Mouse (Mus musculus) thymus, postnatal 4 days (tissue): Measurements from ENCODE around the gene Sept11.
A peak's percentile ranks its signal among the peaks of the same experiment; 100 is the strongest.

Experiments
- DNase-seq: peaks from one replicate; pipeline ENCODE4 v3.0.0; 2021

The Sept11 gene

DNA sequence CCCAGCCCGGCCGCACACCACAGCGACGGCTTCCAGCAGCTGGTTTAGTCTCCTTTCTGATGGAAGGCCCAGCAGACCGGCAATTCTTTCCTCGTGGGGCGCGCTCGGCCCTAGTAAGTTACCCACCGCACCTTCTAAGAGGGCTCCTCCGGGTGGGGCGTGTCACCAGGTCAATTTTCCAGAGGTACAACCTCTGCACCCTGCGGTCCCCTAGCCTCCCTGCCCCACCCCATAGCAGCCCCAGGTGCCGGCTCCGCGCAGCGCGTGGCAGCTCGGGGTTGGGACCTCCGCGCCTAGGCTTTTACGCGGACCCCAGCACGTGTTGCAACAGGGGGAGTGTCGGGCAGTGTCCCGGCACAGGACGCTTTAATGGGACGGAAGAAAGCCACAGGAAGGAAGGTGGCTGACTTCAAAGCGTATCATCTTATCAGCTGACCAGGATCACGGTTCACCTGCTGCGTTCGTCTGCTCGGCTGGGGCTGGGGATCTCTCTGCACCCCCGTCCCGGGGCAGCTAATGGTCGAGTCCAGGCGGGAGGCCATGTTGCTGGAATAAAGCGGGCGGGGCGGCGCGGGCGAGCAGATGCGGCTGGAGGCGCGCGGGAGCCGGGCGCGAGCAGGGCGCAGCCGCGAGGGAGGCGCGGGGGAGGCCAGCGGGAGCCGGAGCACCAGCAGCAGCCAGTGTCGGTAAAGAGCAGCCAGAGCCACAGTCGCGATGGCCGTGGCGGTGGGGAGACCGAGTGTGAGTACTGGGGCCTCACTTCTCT, at the start of gene Sept11:
Sept11 (plus strand) TSS at position 581 of the 766 bp plus-strand sequence.
- peak; percentile 93 for DNase-seq

DNA sequence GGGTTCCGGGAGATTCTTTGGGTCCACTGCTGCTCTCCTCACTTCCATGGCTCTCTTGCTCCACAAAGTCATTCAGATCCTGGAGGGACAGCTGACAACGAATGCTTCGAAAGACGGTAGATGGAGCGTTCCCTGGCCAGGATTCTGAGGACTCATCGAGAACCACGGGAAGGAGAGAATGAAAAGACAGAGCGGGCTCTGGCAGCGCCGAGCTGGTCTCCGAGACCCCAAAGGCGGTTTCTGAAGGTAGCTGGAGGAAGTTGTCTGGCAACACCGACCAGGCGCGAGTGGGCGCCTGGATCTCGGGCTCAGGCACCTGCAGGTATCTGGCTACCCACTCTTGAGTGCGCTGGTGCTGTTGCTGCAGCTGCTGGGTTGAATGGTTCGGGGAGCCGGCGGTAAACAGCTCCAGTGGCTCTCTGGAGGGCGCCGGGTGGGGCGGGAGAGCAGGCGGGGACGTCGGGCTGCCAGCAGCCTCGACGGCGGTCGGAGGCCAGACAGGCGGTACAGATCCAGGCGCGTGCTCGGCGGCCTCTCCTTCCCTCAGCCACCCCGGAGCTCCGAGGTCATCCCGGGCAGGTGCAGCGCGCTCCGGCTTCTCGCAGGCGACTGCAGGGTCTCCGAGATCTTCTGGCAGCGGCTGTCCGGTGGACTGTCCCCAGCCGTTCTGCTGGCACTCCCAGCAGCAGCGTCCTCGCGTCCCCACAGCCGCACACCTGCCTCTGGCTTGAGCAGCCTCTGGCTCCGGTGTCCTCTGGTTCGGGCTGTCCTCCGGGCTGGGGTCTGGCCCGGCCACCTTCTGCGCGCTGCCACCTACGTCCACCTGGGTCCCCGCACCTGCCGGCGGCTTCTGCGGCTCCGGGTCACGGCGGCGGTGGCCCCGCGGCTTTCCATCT, 49.3 kb upstream of the Sept11 start:
- peak; percentile 15 for DNase-seq

DNA sequence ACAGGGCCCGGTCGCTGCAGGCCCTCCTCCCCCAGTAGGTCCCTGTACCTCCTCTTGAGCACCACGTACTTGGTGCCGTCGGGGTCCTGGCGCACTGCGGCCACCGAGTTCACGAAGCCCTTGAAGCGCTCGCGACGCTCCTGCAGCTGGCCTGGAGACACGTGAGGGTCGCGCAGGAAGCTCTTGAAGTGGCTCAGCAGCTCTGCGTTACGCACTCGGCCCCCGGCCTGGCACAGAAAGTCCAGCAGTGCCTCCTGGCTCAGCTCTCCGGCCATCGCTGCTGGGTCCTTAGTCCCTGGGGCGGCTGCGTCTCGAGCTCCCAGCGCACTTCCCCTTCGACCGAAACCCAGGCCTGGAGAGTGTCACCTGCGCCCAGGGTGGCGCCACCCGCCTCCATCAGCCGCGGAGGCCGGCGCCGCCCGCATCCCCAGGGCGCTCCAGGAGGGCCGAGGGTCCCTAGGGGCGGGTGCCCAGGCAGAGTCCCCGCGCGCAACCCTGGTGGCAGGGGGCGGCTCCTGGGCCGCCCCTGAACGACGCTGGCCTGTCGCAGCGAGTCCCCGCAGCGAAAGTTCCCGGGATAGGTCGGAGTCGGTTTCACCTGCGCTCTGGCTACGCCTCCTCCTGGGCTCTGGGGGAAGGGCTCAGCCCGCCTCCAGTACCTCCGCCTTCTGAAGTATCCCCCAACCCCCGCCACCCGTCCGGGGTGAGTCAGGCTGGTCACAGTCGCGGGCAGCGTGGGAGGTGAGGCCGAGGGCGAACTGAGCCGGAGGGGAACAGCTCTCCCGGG, 48.5 kb upstream of the Sept11 start, which contains the start of gene Sowahb:
Sowahb (minus strand) TSS at position 439 of the 787 bp plus-strand sequence.
- DNase-seq, result peak; percentile 29

DNA sequence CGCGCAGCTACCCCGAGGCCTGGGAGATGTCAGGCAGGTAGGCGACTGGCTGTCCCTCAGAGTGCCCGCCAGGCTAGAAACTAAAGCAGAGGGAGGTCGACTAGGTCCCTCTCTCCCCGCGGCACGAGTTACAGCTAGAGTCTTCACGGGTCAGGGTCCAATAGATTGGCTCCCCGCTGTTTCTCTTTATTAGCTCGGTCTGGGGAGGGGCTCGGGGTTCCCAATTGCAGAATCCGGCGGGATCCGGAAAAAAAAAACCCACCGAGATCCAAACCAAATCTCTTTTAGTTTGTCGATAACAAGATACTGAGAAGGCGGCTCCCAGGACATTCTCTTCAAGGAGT, 47.9 kb upstream of the Sept11 start:
- DNase-seq, result no peak

DNA sequence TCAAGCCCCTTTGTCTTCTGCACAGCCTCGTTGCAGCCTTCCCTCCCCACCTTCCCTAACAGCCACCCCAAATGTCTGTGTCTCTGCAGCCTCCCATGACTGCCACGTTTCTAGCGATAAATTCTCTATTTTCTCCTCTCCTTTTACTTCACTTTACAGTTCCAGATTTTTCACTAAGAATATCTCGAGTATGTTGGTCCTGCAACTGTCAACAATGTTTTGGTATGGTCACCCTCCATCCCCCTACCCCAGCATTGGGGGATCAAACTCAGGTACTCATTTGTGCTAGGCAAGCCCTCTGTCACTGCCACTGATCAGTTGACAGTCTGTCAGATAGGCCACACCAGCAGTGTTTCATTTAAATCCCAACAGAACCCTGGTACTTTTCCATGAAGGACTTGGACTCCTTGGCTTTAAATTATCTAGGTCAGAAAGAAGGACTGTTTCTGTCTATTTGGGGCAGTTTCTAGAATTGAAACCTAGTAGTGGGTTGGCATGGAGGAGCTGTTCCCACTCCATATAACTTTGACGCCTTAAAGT, 46.9 kb upstream of the Sept11 start:
- DNase-seq, result no peak

DNA sequence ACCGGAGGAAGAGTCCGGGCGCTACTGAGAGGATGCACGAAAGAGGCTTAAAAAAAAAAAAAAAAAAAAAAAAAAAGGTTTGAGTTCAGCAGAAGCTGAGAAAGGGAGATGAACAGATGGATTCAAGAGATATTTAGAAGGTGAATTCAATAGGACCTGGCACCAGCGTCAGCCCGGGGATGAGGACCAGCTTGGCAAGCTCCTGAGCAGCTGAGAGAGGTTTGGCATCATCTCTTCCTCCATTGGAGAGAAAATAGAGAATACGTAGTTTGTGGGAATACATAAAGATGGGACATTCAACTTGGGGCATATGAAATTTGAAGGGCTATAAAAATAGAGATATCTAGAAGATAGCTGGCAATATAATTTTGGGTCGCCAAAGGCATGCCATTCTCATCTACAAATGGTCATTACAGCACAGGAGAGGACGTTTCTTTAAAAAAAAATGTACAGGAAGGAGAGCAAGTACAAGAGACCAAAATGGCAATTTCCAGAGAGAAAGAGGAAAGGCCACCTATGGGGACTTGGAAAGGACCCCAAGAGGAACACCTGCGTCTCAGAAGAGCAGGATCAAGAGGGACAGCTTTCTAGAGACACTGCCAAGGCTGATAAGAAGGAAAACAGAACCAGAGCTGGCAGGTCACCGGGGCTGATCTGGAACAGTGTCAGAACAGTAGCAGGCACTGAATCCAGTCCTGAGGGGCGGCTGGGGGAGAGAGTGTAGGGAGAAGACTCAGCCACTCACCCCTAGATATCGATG, 44.6 kb upstream of the Sept11 start:
- DNase-seq, result no peak

DNA sequence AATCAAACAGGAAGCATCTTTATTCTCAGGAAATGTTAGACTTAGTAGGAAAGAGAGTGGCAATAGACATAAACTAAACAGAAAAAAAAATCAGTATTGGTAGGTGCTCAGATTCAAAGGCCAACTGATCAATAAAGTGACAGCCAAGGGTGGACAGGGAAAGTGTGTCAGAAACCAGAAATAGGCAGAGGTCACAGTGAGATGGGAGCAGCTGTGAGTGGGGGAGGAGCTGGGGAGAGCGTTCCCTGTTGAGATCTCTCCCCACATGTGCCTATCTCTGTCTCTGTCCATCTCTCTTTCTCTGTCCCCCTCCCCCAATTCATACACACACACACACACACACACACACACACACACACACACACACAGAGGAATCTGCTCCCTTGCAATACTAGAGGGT, 43.3 kb upstream of the Sept11 start:
- DNase-seq, result no peak

DNA sequence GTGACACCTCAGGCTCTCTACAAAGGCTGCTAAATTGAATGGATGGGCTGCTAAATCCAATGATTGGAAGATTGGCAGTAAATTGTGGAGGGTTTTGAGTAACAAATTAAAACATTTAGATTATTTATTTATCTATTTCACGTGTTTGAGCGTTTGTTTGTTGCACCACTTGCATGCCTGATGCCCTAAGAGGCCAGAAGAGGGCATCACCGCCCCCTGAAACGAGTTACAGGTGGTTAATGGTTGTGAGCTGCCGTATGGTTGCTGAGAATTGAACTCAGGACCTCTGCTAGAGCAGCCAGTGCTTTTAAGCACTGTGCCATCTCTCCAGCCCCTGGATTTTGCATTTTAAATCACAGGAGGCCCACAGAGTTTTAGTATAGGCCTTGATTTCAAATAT, 42.2 kb upstream of the Sept11 start:
- DNase-seq, result no peak

DNA sequence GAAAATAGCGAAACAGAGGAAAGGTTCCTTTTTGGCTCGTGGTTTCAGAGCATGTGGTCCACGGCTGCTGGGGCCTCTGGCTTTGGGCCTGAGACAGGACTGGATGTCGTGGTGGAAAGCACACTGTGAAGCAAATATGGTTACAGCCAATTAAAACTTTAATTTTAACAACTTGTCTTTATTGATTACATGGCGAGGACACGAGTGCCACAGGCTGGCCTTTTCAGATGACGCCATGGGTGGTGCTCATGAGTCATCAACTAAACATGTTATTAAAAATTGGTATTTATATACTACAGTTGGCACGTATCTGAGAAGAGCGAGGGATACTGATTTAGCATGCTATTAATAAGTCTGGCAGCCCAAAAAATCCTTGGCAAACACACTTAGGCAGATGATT, 41.3 kb upstream of the Sept11 start:
- no peak for DNase-seq

DNA sequence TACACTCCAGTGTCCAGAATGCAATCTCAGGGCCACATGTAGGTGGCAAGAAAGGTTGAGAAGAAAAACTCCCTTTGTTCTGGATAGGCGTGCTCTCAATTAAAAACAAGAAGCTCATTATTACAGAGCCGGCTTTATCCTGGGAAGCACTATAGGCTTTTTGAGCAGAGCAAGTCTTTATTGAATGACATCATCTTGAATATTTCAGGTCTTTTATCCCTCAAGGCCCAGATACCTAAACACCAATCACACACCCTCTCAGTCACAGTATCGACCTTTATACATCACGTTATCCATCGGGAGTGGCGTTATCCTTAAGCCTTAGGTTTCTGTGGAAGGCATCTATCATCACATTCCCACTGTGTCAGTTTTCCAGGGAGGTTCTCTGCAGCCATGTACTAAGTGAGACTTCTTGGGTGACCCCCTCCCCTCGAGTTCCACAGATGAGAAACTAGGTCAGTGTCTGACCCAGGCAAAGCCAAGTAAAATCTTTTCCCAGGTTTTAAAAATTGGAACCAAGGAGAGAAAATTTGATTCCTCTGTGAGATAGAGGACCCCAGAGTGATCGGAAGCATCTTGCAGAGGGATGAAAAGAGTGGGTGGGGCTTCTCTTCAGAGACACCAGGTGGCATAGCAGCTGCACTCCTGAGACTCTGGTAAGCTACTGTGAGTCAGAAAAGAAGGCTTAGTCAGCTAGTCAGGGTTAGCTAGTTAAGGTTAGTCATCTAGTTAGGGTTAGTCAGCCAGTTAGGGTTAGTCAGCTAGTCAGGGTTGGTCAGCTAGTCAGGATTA, 39.4 kb upstream of the Sept11 start:
- peak; percentile 13 for DNase-seq

DNA sequence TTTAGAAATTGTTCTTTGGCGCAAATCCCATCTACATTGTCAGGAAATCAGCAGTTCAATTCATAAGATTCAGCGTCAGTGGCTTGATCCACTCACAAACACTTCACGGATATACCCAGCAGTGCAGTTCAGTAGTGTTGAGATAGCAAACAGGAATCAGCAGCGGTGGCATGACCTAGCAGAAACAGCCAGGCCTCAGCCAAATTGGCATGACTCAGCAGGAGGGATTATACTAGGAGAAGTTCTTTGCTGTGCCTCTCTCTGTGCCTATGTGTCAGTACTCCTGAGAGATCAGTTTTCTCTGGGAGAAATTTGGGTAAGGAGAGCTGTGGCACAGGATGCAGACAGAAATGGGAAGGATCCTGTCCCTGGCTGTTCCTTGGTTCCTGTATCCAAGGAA, 32.4 kb upstream of the Sept11 start:
- DNase-seq, result no peak

DNA sequence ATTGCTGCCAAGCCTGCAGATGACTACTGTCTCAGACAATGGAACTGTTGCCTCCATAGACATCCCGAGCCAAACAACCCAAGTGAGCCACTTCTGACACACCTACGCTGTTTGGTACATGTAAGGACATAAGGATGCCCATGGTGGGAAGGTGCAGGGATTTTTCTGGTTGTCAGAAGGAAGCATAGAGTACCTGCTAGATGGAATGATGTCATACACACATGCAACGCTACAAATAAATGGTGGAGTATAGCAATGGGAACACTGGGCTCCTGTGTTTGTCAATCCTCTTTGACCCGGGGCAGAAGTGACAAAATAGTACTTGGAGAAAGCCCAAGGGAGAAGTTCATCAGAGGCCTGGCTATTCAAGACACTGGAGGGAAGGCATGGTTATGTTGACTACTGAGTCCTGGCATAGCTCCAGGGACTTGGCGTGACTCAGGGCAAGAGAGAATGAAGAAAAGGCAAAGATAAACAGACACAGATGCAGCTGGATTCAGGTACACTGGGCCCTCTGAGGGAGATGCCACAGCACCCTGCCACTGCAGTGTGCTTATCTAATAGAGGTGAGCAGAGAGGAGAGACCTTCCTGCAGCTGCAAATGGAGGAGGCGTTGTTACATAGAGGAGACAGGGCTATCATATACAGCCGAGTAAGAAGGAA, 15.4 kb upstream of the Sept11 start:
- DNase-seq, result no peak

DNA sequence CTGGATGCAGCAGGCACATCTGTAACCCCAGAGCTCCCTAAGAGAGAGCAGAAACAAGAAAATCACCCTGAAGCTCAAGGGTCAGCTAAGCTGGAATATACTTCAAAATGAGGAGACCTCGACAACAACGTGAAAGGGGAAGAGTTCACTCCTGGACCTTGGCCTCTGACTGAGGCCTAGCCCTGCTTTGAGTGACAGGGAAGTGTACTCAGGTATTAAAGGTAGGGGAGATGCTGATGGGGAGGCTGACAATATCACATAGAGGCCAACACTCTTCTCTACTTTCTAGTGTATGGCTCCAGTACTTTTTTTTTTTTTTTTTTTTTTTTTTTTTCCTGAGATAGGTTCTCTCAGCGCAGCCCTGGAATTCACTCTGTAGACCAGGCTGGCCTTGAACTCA, 13.6 kb upstream of the Sept11 start:
- DNase-seq, result no peak

DNA sequence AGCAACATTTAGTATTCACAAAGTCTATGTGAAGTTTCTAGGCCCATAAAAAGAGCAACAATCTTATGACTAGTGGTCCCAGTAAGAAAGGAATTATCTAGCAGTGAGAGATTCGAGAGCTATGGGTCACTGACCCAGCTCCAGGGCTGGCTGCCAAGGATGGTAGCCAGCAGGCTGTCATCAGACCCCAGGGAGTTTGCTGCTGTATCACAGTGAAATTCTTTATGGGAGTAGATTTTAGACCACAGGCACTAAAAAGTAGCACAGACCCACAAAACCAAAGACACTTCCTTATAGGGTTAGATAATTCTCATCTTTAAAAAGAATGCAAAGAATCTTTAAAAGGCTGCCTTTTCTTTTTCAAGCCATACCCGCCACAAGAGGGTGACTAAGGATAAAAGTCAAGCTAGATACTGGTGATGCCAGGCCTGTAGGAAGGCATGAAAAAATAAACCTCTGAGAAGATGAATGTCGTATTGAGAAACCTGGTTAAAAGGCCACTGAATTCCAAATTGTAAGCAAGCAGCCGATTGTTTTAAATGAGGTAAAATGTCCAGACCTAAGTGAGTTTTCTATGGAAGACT, 8.1 kb upstream of the Sept11 start:
- no peak for DNase-seq

DNA sequence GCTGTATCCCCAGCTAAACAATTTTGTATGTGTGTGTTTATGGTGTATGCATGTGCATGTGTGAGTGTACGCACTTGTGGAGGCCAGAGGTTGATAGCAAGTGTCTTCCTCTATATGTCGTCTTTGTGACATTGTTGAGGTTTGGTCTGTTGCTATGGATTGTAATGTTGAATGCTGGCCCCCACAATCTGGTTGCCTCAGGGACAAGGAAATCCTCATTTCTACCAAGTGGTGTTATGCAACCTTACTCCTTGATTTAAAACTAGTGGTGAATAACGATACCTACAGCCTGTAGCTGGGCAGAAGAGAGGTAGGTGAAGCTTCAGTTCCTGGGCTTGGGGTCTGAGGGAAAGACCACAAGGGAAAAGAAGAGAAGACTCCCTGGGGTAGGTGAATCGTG, 7.3 kb upstream of the Sept11 start:
- DNase-seq, result no peak

DNA sequence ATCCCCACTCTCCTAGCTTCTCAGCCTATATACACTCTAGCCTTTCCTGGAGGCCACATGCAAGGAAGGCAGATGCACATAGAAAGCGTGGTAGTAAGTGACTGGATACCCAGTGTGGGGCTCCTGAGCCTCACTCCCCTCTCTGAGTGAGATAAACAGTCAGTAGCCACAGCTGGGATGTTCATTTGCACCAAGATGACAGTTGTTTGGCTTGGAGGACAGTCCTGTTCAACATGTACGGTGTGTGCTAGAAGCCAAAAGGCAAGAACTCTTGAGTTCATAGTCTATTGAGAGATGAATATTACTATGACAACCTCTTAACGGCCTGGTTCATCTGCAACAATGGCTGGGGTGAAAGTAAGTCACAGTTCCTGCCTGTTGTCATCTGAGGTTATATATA, 2.0 kb upstream of the Sept11 start:
- DNase-seq, result no peak

DNA sequence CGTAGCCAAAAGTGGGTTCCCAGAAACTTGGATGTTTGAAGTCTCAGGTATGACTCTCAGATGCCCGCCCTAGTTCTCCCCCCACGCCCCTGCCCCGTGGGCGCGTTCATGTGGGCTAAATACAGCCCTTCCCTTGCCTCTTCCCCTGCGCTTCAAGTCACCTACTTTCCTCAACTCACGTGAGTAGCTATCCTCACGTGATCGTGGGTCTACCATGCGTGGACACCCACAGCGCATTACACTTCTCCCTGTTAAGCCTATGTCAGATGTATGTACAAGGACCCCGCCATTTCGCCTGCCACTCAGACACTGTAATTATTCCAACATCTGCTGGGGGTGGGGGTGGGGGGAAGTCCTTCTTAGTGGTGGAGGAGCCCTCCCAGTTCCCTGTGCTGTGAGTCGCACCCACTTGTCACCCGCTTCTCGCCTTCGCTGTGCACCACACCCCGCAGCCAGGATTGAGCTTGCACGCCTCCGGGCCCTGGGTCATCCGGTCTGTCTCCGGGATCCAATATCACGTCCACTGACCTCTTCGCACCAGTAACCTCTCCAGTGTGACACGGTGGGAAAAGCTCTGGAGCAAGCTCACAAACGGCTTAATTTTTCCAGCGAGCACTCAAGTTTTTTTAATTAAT, 973 bp upstream of the Sept11 start:
- DNase-seq, result peak; percentile 52

DNA sequence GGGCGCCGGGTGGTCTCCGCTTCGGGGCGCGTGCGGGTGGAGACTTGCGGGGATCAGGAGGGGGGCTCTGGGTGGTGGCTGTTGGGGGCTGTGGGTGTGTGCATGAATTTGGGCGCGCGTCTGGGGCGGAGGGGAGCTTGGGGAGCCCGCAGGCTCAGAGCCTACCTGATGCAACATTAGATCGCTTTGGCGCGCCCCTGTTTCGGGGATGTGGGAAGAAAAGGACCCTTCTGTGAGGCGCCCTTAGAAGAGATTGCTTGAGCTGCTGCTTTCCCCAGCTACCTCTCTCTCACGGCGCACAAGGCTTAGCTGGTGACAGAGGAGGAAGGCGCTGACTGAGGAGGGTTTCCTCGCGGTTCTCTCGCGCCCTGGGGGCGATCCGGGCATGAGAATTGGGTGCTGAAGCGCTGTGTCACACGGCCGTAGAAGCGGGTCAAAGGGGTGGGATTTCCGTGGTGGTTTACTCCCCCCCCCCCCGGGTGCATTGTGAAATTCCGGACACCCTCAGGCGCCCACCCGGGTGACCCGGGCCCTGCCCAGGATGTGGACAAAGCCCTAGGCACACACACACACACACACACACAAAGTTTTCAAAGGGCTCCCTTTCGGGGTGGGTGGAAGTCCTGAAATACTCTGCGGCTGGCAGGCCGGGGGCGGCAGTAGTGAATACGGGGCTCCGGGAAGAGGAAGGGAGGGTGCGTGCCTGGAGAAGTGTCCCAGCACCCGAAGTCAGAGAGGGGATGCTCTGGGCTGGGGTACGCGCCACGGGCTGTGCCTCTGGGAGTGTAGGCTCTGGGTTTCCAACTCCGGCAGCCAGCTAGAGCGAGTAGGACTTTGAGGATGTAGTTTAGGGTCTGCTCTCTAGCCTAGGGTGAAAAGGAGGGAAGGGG, 646 bp downstream of the Sept11 start:
- DNase-seq, result peak; percentile 61

DNA sequence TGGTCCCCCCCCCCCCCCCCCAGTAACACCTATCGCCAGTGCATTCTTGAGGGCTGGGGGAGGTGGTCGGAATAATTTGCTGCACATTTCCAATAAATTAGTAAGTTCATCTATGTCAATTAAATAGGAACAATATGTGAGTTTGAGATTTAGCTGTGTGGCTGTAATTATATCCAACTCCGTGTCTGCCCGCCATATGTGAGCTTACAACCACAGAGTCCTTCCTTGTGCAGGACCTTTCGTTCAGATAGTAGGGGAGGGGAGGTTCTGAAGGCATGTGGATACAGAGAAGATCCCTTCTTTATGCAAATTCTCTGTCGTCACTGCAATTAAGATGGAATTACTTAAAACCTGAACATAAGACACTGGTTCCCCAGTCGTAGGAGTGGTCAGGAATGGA, 2.1 kb downstream of the Sept11 start:
- no peak for DNase-seq
